Mouse (Mus musculus) bone marrow macrophage, adult 2 months (primary cell): ENCODE measurements around the gene Thumpd1. TPM values are rescaled to one million over a fixed set of nuclear protein-coding genes. Genes with fewer than 3 reads are reported as not detected.
"Not testable (repeated sequence)": the region's sequence is repeated elsewhere in the genome, so short reads cannot be mapped to it uniquely, and the experiment has no call there.

Experiments
- H3K27ac ChIP-seq: 2 replicates; pipeline ENCODE4 v1.5.1; 2012; ENCODE audit warnings: low read depth, low read length; ENCODE audit not compliant: insufficient read depth
- H3K4me1 ChIP-seq: 2 replicates; pipeline ENCODE4 v1.6.1; 2012; ENCODE audit warnings: low read length; ENCODE audit not compliant: control insufficient read depth, insufficient read depth
- H3K4me3 ChIP-seq: 2 replicates; pipeline ENCODE4 v1.5.1; 2012; ENCODE audit warnings: mild to moderate bottlenecking, low read length, moderate library complexity; ENCODE audit not compliant: insufficient read depth
- CTCF ChIP-seq: IDR thresholded peaks from 2 replicates; pipeline ENCODE4 v1.5.1; 2012; ENCODE audit warnings: low read depth, mild to moderate bottlenecking, low read length, moderate library complexity
- POLR2A ChIP-seq: IDR thresholded peaks from 2 replicates; pipeline ENCODE4 v1.6.1; 2012; ENCODE audit warnings: mild to moderate bottlenecking, low read depth, low read length, borderline replicate concordance
- polyA plus RNA-seq: library from polyadenylated mRNA; stranded (reverse); fragments of >200 nt; gene quantifications from 2 replicates; pipeline ENCODE4 v1.2.4, GENCODE M21; 2012; ENCODE audit not compliant: missing spikeins, insufficient read depth, insufficient read length

Thumpd1 gene
- polyA plus RNA-seq, 1 experiment, result 22.0 TPM

DNA sequence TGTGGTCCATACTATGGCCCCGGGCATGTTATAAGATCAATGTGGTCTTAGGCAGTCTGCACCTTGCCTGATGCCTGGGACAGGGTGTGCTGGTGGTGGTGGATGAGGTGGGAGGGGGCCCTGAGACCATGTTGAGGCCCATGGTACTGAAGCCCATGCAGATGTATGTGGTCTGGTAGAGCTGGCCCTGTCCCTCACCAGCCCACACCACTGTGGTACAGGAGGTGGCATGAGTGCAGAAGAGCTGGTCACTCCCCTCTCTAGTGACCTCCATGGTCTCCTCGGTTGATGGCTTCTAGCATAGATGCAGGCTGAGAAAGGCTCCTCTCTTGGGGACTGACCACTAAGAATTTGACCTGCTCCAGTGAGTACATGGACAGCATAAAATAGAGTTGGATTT is 18.3 kb upstream of the Thumpd1 start:
- TF ChIP-seq POLR2A (no peak), CTCF (no peak)
- no peaks in the 10 kb centered on the region for H3K4me1 ChIP-seq
- H3K27ac ChIP-seq, result no peak overlapping the region
- H3K4me3 ChIP-seq, result no peak overlapping the region

DNA sequence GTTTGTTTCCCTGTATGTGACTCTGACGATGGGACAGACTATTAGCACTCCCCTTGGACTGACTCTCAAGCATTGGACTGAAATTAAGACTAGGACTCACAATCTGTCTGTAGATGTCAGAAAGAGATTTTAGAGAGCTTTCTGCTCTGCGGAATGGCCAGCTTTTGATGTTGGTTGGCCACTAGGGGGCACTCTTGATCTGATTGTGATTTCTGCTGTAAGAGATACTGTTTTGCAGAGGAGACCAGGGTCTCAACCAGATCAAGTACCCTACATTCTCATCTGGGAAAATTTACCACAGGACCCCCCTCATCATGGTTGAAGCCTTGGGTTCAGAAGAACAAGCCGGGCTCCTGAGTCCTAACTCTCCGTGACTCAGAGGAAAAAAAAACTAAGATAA is 10.7 kb upstream of the Thumpd1 start:
- not testable (repeated sequence) for H3K27ac ChIP-seq, H3K4me3 ChIP-seq, H3K4me1 ChIP-seq

DNA sequence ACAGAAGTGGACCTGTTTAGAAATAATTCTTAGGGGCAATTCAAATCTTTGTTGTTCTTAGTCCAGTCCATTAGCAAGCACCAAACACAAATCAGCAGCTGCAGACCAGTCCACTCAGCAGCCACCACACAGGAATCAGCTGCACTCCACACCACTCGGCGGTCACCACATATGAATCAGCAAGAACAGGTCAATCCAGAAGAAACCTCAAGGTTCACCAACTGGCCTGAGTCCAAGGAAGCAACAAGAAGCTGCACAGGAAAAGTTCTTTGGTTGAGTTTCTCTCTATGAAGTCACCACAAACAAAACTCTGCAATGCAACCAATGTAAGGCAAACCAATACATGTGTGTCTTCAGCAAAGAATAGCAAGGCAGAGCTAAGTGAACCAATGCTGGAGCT is 7.0 kb upstream of the Thumpd1 start:
- Histone ChIP-seq H3K4me1 (no peaks in the 10 kb centered on the region), H3K4me3 (no peak overlapping the region), H3K27ac (no peak overlapping the region)
- TF ChIP-seq POLR2A (no peak), CTCF (no peak)

GRCm38 (mm10) chr7:119720947-119721310 is 331 bp upstream of the Thumpd1 start:
- Histone ChIP-seq H3K4me3 (peak overlapping the region; percentile 84), H3K27ac (no peak overlapping the region), H3K4me1 (peaks cover 3% of the 10 kb centered on the region)
- TF ChIP-seq POLR2A, result no peak
- no peak for TF ChIP-seq CTCF

- Histone ChIP-seq H3K4me1 (peaks cover 3% of the 10 kb centered on the region), H3K4me3 (no peak overlapping the region), H3K27ac (no peak overlapping the region)
- no peak for TF ChIP-seq CTCF
- no peak for TF ChIP-seq POLR2A
These were observed 6.5 kb downstream of the Thumpd1 start for GRCm38 (mm10) chr7:119714111-119714510.

DNA sequence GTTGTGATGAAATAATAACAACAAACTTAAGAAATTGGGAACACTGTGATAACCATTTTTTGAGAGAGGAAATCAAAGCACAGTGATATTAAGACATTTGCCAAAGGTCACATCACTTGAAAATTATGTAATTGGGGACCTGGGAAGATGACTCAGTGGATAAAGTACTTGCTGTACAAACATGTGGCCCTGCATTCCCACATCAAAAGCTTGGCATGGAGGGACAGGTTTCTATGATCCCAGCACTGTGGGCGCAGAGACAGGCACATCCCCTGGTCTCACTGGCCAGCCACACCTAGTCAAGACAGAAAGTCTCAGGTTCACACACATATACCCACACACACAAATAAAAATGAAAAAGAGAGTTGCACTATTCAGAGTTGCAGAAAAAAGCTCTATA is 25.7 kb downstream of the Thumpd1 start:
- TF ChIP-seq CTCF (no peak), POLR2A (no peak)
- Histone ChIP-seq H3K4me3 (no peak overlapping the region), H3K4me1 (no peaks in the 10 kb centered on the region), H3K27ac (no peak overlapping the region)

DNA sequence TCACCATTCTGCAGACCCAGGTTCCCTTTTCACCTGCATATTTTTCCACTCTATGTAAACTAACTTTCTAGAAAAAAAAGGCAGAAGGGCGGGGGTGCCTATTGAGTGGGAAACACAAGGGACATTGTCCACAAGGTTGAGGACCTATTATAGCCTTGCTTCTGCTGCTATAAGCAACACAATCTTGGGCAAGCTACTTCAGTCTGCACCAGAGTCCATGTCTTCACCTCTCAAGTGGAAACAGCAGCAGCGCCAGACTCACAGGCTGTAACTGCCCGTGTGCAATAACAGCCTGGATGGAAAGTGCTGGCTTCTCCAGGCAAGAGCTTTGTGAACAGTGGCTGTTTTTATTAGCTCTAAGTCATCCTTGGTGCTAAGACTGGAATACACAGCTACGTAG is 28.3 kb downstream of the Thumpd1 start:
- TF ChIP-seq POLR2A (no peak), CTCF (no peak)
- Histone ChIP-seq H3K4me1 (no peaks in the 10 kb centered on the region), H3K27ac (no peak overlapping the region), H3K4me3 (no peak overlapping the region)

DNA sequence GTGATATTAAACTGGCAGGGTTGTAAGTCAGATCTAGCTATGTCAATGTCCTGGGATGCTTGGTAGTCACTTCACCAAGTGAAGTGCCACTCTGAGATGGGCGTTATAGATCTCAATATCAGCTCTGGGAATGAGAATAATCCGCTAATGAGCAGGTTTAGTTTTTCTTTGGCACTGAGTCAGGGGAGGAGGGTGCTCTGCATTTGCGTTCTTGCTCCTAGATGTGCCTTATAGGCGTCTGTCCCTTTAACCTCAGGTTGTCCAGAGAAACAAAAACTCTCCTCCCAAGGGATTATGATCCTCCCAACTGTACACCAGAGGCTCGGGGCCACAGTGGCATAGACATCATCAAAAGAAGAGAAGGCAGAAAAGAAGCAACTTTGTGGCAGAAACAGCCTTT is 30.9 kb downstream of the Thumpd1 start, which contains the start of gene Acsm4:
Gene Acsm4 (plus strand): TSS at position 301 of the 400 bp plus-strand sequence.
- no peak for TF ChIP-seq CTCF
- Histone ChIP-seq H3K4me3 (no peak within 1 kb of the TSS), H3K27ac (no peak within 1 kb of the TSS), H3K4me1 (no peaks in the 10 kb centered on the region)

DNA sequence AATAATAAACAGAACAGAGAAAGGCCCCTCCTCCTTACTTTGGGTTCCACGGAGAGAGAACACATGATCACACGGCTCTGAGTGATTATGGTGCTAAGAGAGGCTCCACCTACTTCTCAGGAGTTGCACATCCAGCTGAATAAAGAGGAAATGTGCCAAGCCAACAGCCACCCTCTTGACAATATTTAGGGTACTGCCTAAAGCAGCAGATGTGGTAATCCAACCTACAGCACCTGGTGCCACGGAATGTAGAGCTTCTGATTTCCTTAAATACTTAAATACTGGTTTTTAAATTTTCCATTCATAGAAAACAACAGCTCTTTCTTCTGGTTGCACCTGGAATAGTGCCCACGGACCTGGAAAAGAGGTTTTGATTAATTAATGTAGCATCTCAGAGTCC is 37.9 kb downstream of the Thumpd1 start:
- no peak for TF ChIP-seq POLR2A
- TF ChIP-seq CTCF, result no peak

DNA sequence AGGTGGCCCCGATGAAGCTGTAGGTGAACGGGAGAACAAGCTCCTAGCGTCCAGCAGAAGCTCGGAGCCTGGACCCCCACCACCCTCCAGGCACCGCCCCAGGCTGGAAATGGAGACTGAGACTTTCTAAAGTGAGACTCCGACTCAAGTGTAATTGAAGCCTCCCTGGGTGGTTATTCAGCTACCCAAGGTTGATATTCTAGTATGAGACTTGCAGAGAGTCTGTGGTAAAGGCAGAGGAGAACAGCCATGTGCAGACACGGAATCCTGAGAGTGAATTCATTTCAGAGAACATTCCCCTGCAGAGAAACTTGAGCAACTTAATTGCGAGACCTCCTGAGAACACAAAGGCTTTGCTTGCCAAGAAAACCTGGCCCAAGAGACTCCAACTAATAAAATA is 40.5 kb downstream of the Thumpd1 start:
- Histone ChIP-seq H3K4me1 (no peaks in the 10 kb centered on the region), H3K4me3 (no peak overlapping the region), H3K27ac (no peak overlapping the region)
- TF ChIP-seq POLR2A (no peak), CTCF (no peak)

More for the DNA sequence above, 37.9 kb downstream of the Thumpd1 start:
- Histone ChIP-seq H3K4me3 (no peak overlapping the region), H3K4me1 (no peaks in the 10 kb centered on the region), H3K27ac (no peak overlapping the region)

DNA sequence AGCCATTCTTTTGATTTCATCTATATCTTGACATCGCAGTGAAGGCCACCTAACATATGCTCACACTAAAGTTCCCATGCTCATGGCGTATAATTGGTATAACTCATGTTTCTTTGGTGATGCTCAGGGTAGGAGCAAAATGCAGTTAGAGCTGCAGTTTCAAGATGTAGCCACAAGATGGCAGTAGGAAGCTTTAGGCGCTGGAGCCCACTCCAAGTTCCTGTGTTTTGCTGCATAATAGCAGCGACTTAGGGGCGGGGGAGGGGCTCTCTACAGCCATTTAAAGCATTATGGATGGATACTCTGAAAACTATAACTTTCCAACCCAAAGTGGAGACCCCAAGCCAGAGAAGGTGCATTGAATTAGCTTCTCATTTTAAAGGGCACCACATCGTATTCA is 47.1 kb downstream of the Thumpd1 start:
- Histone ChIP-seq H3K4me1 (no peaks in the 10 kb centered on the region), H3K4me3 (no peak overlapping the region), H3K27ac (no peak overlapping the region)
- TF ChIP-seq POLR2A, result no peak
- TF ChIP-seq CTCF, result peak; percentile 53; the same call in 1 of the 2 replicates

DNA sequence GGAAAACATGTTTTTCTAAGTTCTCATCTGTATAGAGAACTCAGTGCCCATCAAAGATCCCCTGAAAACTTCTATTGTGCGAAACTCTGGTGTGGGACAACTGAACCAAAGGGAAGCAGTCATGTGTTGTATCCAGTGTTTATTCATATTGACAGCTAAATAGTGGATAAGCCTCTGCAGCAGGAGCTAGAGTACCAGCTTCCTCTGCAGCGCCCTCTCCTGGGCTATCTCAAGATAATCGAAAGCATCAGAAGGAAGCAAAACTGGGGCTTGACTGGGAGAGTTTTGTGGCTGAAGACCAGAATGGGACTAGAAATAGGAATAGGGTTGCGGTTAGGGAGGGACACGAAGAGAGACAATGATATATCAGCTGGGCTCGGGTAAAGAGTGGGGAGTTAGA is 49.7 kb downstream of the Thumpd1 start:
- no peak overlapping the region for H3K27ac ChIP-seq
- no peak overlapping the region for H3K4me3 ChIP-seq
- H3K4me1 ChIP-seq, result no peaks in the 10 kb centered on the region
- no peak for TF ChIP-seq POLR2A
